In genomic region chr6:87778294-87779173, GRCm38 (mm10) we compare ENCODE assay signal across 15 mouse cellular contexts. TPM values are rescaled to one million over a fixed set of nuclear protein-coding genes. Genes with fewer than 3 reads are reported as not detected.
DNase-seq lines count a peak whose midpoint lies in the region; ATAC-seq lines count a peak whose summit lies in the region.
"Had no signal": no experiment of that assay in that cellular context is flagged by ENCODE, and none has a peak within 500 bp of the region (broad histone marks: within the 10 kb centered on the region; RNA-seq: fewer than 3 reads in every experiment).

No protein-coding gene starts in this region.

- H3K9ac ChIP-seq in liver, embryonic 11.5 days (ENCODE audit: low read depth, low read length): peak overlapping the region; percentile 46
- peak overlapping the region; percentile 22 for H3K9ac ChIP-seq in liver, embryonic 15.5 days
- H3K9ac ChIP-seq: forebrain, postnatal 0 days had no signal

- WGBS in liver, embryonic 11.5 days: 64% methylated on average over 11 of the region's 11 CpGs
- WGBS in liver, embryonic 15.5 days (ENCODE audit: insufficient replicate concordance): 50% methylated on average over 11 of the region's 11 CpGs

- DNase-seq in liver, embryonic 11.5 days (ENCODE audit: low spot score): no peak
- no peak for DNase-seq in liver
- peak; percentile 31 for DNase-seq in adipocyte (ENCODE audit: low spot score)
- peak; percentile 52 for DNase-seq in heart, postnatal 4 days
- DNase-seq in ovary, postnatal 10 days (ENCODE audit: low spot score): no peak
- DNase-seq in urinary bladder, postnatal 10 days (ENCODE audit: low spot score): no peak
- no peak for DNase-seq in T-cell, adult 2 months (ENCODE audit: low spot score)
- DNase-seq: adrenal gland, postnatal 25 days; forebrain, postnatal 0 days; left cerebral cortex, postnatal 4 days; right cerebral cortex, postnatal 25 days; thymus, postnatal 4 days had no signal

- H3K4me1 ChIP-seq in liver, embryonic 11.5 days (replicated peaks; ENCODE audit: control insufficient read depth, insufficient read depth, low read length): peaks cover 25% of the 10 kb centered on the region
- peaks cover 44% of the 10 kb centered on the region for H3K4me1 ChIP-seq in liver, embryonic 15.5 days (replicated peaks)

- peak overlapping the region; percentile 18; the same call in 1 of the 2 replicates for H3K4me3 ChIP-seq in liver, embryonic 11.5 days (ENCODE audit: low read depth, low read length)
- H3K4me3 ChIP-seq in liver, embryonic 15.5 days (replicated peaks): no peak overlapping the region

- peak overlapping the region; percentile 32 for H3K4me2 ChIP-seq in liver, embryonic 11.5 days
- H3K4me2 ChIP-seq in liver, embryonic 15.5 days: peak overlapping the region; percentile 64

- H3K27me3 ChIP-seq in liver, embryonic 11.5 days (replicated peaks; ENCODE audit: control insufficient read depth, insufficient read depth, low read length): no peaks in the 10 kb centered on the region
- no peaks in the 10 kb centered on the region for H3K27me3 ChIP-seq in liver, embryonic 15.5 days
- H3K27me3 ChIP-seq: CH12.LX had no signal

- no peaks in the 10 kb centered on the region for H3K36me3 ChIP-seq in liver, embryonic 11.5 days (ENCODE audit: control insufficient read depth, insufficient read depth, low read length)
- H3K36me3 ChIP-seq in liver, embryonic 15.5 days (replicated peaks): no peaks in the 10 kb centered on the region

- no peak for ATAC-seq in liver, embryonic 11.5 days (replicated peaks; ENCODE audit: low FRiP score)
- ATAC-seq in liver, embryonic 15.5 days (ENCODE audit: insufficient read depth): no peak
- ATAC-seq: forebrain, postnatal 0 days had no signal

- H3K27ac ChIP-seq in liver, embryonic 11.5 days (ENCODE audit: low read depth, low read length): peak overlapping the region; percentile 60
- peak overlapping the region; percentile 69 for H3K27ac ChIP-seq in liver, embryonic 15.5 days (replicated peaks)
- H3K27ac ChIP-seq: hindbrain, postnatal 0 days had no signal

- H3K9me3 ChIP-seq in liver, embryonic 11.5 days (ENCODE audit: control insufficient read depth, low read length): no peaks in the 10 kb centered on the region
- H3K9me3 ChIP-seq in liver, embryonic 15.5 days (replicated peaks): no peaks in the 10 kb centered on the region

RNA-seq across cellular contexts. Expression of gene Gp9, which starts 0.7 kb away (rescaled TPM):
- 37.2 and 37.3 TPM in 2 replicates for polyA plus RNA-seq in liver, embryonic 11.5 days (2014; fragmentation: Nextera tagmentation; extraction: Ambion mirVana)
- total RNA-seq in heart, postnatal 4 days (2021): 1 to 10 TPM in 1 of 2 experiments, under 1 TPM in 1; 0.64 to 1.1 TPM
- 26.8 and 29.9 TPM in 2 replicates for polyA plus RNA-seq in liver, embryonic 15.5 days (2015; fragmentation: Nextera tagmentation; extraction: Ambion mirVana)
- total RNA-seq: adrenal gland, postnatal 25 days; CH12.LX; hindbrain, postnatal 0 days; left cerebral cortex, postnatal 4 days had no signal

RNA-seq across cellular contexts. Expression of gene Rab43, which starts 33.4 kb away (rescaled TPM):
- 20.4 and 21.4 TPM in 2 replicates for polyA plus RNA-seq in liver, embryonic 11.5 days (2014; fragmentation: Nextera tagmentation; extraction: Ambion mirVana)
- 10 to 100 TPM; 19.7 TPM for total RNA-seq in heart, postnatal 4 days (2021)
- 33.2 and 44.8 TPM in 2 replicates for polyA plus RNA-seq in liver, embryonic 15.5 days (2015; fragmentation: Nextera tagmentation; extraction: Ambion mirVana)

RNA-seq across cellular contexts. Expression of gene Efcc1, which starts 47.9 kb away (rescaled TPM):
- 0.45 and 0.57 TPM in 2 replicates for polyA plus RNA-seq in liver, embryonic 11.5 days (2014; fragmentation: Nextera tagmentation; extraction: Ambion mirVana)
- 1 to 10 TPM; 1.5 to 2.4 TPM for total RNA-seq in heart, postnatal 4 days (2021)
- 0.15 and 0.16 TPM in 2 replicates for polyA plus RNA-seq in liver, embryonic 15.5 days (2015; fragmentation: Nextera tagmentation; extraction: Ambion mirVana)
- total RNA-seq: CH12.LX had no signal

RNA-seq across cellular contexts. Expression of gene Gm45140, which starts 57.1 kb away (rescaled TPM):
- polyA plus RNA-seq in liver, embryonic 11.5 days (2014; fragmentation: Nextera tagmentation; extraction: Ambion mirVana): 5.6 and 7.8 TPM in 2 replicates
- total RNA-seq in heart, postnatal 4 days (2021): 1 to 10 TPM in 1 of 2 experiments, under 1 TPM in 1; 0.95 to 2.4 TPM
- 3.0 and 4.1 TPM in 2 replicates for polyA plus RNA-seq in liver, embryonic 15.5 days (2015; fragmentation: Nextera tagmentation; extraction: Ambion mirVana)
- total RNA-seq: hindbrain, postnatal 0 days had no signal

Comparison
In these comparisons a context has a peak if more than half of its experiments do, and no peak if none do; other contexts are left out.
1. DNase-seq: peak in adipocyte (single experiment) and heart, postnatal 4 days (single experiment); none in liver, embryonic 11.5 days (single experiment), liver (single experiment), ovary, postnatal 10 days (single experiment), urinary bladder, postnatal 10 days (single experiment) and T-cell, adult 2 months (single experiment).